Mouse (Mus musculus) ES-Bruce4 (cell line): ENCODE results near the gene C1qtnf4.

Source experiments
- CTCF ChIP-seq: IDR thresholded peaks from one replicate; pipeline ENCODE4 v1.8.1; 2011; ENCODE audit warnings: low read depth, low read length
- EP300 ChIP-seq: IDR thresholded peaks from 2 replicates; pipeline ENCODE4 v1.6.1; 2011; ENCODE audit warnings: low read depth, low read length; ENCODE audit not compliant: insufficient read depth

- TF ChIP-seq CTCF (no peak), EP300 (no peak)
Observed at GRCm38 (mm10) chr2:90845234-90845633, 40.4 kb upstream of the C1qtnf4 start.
